Mouse (Mus musculus) liver, embryonic 16.5 days (tissue): ENCODE results near the gene Slc2a3. TPM values are rescaled to one million over a fixed set of nuclear protein-coding genes. Genes with fewer than 3 reads are reported as not detected.
"Not testable (repeated sequence)": the region's sequence is repeated elsewhere in the genome, so short reads cannot be mapped to it uniquely, and the experiment has no call there.

Source experiments
- ATAC-seq: fragments of 200-750 bp; cut with Nextera tagmentation; 2 replicates; pipeline ENCODE4 v1.8.0; 2017; ENCODE audit warnings: low read depth, mild to moderate bottlenecking, moderate number of reproducible peaks, moderate library complexity
- H3K27ac ChIP-seq: fragments of 300-500 bp; sonication (generic); 2 replicates; pipeline ENCODE4 v1.5.1; 2014; ENCODE audit warnings: mild to moderate bottlenecking, low read length
- H3K27me3 ChIP-seq: fragments of 300-500 bp; sonication (generic); 2 replicates; pipeline ENCODE4 v1.6.1; 2014; ENCODE audit warnings: low read depth, low read length, mixed read lengths; ENCODE audit not compliant: control insufficient read depth, insufficient read depth
- H3K36me3 ChIP-seq: fragments of 300-500 bp; sonication (generic); 2 replicates; pipeline ENCODE4 v1.6.1; 2014; ENCODE audit warnings: mild to moderate bottlenecking; ENCODE audit not compliant: control insufficient read depth, insufficient read depth
- H3K4me1 ChIP-seq: fragments of 300-500 bp; sonication (generic); 2 replicates; pipeline ENCODE4 v1.6.1; 2014; ENCODE audit warnings: low read depth, low read length, mixed read lengths; ENCODE audit not compliant: control insufficient read depth
- H3K4me2 ChIP-seq: fragments of 300-500 bp; sonication (generic); 2 replicates; pipeline ENCODE4 v1.6.1; 2014; ENCODE audit warnings: low read depth, low read length, mixed read lengths
- H3K4me3 ChIP-seq: fragments of 300-500 bp; sonication (generic); 2 replicates; pipeline ENCODE4 v1.5.1; 2014; ENCODE audit warnings: low read depth, mild to moderate bottlenecking, low read length
- H3K9ac ChIP-seq: fragments of 300-500 bp; sonication (generic); 2 replicates; pipeline ENCODE4 v1.6.1; 2014; ENCODE audit warnings: low read depth, low read length
- H3K9me3 ChIP-seq: fragments of 300-500 bp; sonication (generic); replicated peaks from 2 replicates; pipeline ENCODE4 v1.6.1; 2016; ENCODE audit warnings: low read length; ENCODE audit not compliant: control insufficient read depth
- WGBS: fragments of 180-500 bp; shearing (Covaris S2); extraction: QIAGEN DNeasy Blood & Tissue Kit; methylation state at CpG from one replicate; pipeline ENCODE4 v1.1.7; 2014; ENCODE audit not compliant: insufficient replicate concordance; 5-methylcytosine and 5-hydroxymethylcytosine counted together
- polyA plus RNA-seq: library from polyadenylated mRNA; unstranded; fragments of >200 nt; fragmentation: Nextera tagmentation; extraction: Ambion mirVana; gene quantifications from 2 replicates; pipeline ENCODE4 v1.2.1, GENCODE M21; 2015

Gene Slc2a3
- polyA plus RNA-seq, 1 experiment from 2014 or later, result 13.0 TPM

- no peaks in the 10 kb centered on the region for H3K9me3 ChIP-seq
- ATAC-seq, result no peak
- no peaks in the 10 kb centered on the region; the same call in none of the 2 replicates for H3K27me3 ChIP-seq
- no peak overlapping the region for H3K4me2 ChIP-seq
- no peak overlapping the region for H3K9ac ChIP-seq
- no peak overlapping the region for H3K4me3 ChIP-seq
- WGBS, result 88% methylated on average over 5 of the region's 5 CpGs
- H3K36me3 ChIP-seq, result no peaks in the 10 kb centered on the region
- peaks cover 21% of the 10 kb centered on the region for H3K4me1 ChIP-seq
- no peak overlapping the region for H3K27ac ChIP-seq
Measured at GRCm38 (mm10) chr6:122768256-122768655, 33.2 kb downstream of the Slc2a3 start.

GRCm38 (mm10) chr6:122767012-122767411 is 34.4 kb downstream of the Slc2a3 start:
- 67% methylated on average over 2 of the region's 3 CpGs for WGBS
- H3K4me3 ChIP-seq, H3K9ac ChIP-seq, H3K27me3 ChIP-seq, H3K36me3 ChIP-seq, H3K9me3 ChIP-seq, ATAC-seq, H3K27ac ChIP-seq, H3K4me2 ChIP-seq: not testable (repeated sequence)
- H3K4me1 ChIP-seq, result peaks cover 32% of the 10 kb centered on the region

GRCm38 (mm10) chr6:122766145-122766968 is 35.1 kb downstream of the Slc2a3 start:
- H3K4me2 ChIP-seq, result no peak overlapping the region
- H3K4me3 ChIP-seq, result no peak overlapping the region
- ATAC-seq, result no peak
- H3K27ac ChIP-seq, result no peak overlapping the region
- WGBS, result 41% methylated on average over 5 of the region's 5 CpGs
- no peaks in the 10 kb centered on the region for H3K36me3 ChIP-seq
- no peaks in the 10 kb centered on the region; the same call in none of the 2 replicates for H3K27me3 ChIP-seq
- H3K9ac ChIP-seq, result no peak overlapping the region
- peaks cover 34% of the 10 kb centered on the region for H3K4me1 ChIP-seq
- no peaks in the 10 kb centered on the region for H3K9me3 ChIP-seq

GRCm38 (mm10) chr6:122765298-122765956 is 36.0 kb downstream of the Slc2a3 start:
- peaks cover 36% of the 10 kb centered on the region for H3K4me1 ChIP-seq
- H3K4me2 ChIP-seq, result peak overlapping the region; percentile 88
- no peaks in the 10 kb centered on the region for H3K9me3 ChIP-seq
- WGBS, result 18% methylated on average over 9 of the region's 9 CpGs
- no peak overlapping the region; the same call in none of the 2 replicates for H3K4me3 ChIP-seq
- peak overlapping the region; percentile 52 for H3K9ac ChIP-seq
- H3K27ac ChIP-seq, result no peak overlapping the region
- ATAC-seq, result no peak
- no peaks in the 10 kb centered on the region for H3K36me3 ChIP-seq
- H3K27me3 ChIP-seq, result no peaks in the 10 kb centered on the region; the same call in none of the 2 replicates

GRCm38 (mm10) chr6:122764446-122765297 is 36.8 kb downstream of the Slc2a3 start:
- ATAC-seq, result peak; percentile 35
- Histone ChIP-seq H3K27me3 (no peaks in the 10 kb centered on the region; the same call in none of the 2 replicates), H3K9me3 (no peaks in the 10 kb centered on the region), H3K4me3 (peak overlapping the region; percentile 60), H3K36me3 (no peaks in the 10 kb centered on the region), H3K4me2 (peak overlapping the region; percentile 88), H3K9ac (peak overlapping the region; percentile 52), H3K27ac (peak overlapping the region; percentile 5; the same call in 1 of the 2 replicates), H3K4me1 (peaks cover 36% of the 10 kb centered on the region)
- WGBS, result under 1% methylated on average over 56 of the region's 56 CpGs

- Histone ChIP-seq H3K36me3 (no peaks in the 10 kb centered on the region), H3K9me3 (no peaks in the 10 kb centered on the region), H3K27me3 (no peaks in the 10 kb centered on the region; the same call in none of the 2 replicates), H3K4me2 (peak overlapping the region; percentile 88), H3K4me1 (peaks cover 36% of the 10 kb centered on the region), H3K9ac (peak overlapping the region; percentile 52; the same call in 1 of the 2 replicates), H3K27ac (peak overlapping the region; percentile 72), H3K4me3 (peak overlapping the region; percentile 60)
- no peak for ATAC-seq
- WGBS, result 27% methylated on average over 17 of the region's 17 CpGs
Measured at GRCm38 (mm10) chr6:122763844-122764445, 37.5 kb downstream of the Slc2a3 start.

- no peaks in the 10 kb centered on the region for H3K36me3 ChIP-seq
- no peak overlapping the region for H3K4me3 ChIP-seq
- H3K4me2 ChIP-seq, result peak overlapping the region; percentile 30
- H3K27ac ChIP-seq, result peak overlapping the region; percentile 72
- H3K4me1 ChIP-seq, result peaks cover 39% of the 10 kb centered on the region
- H3K9ac ChIP-seq, result no peak overlapping the region
- H3K9me3 ChIP-seq, result no peaks in the 10 kb centered on the region
- H3K27me3 ChIP-seq, result no peaks in the 10 kb centered on the region; the same call in none of the 2 replicates
- WGBS, result 22% methylated on average over 11 of the region's 11 CpGs
- peak; percentile 87 for ATAC-seq
Measured at GRCm38 (mm10) chr6:122762952-122763700, 38.3 kb downstream of the Slc2a3 start.

- Histone ChIP-seq H3K27me3 (no peaks in the 10 kb centered on the region; the same call in none of the 2 replicates), H3K36me3 (no peaks in the 10 kb centered on the region), H3K4me1 (peaks cover 39% of the 10 kb centered on the region), H3K4me2 (peak overlapping the region; percentile 30), H3K9me3 (no peaks in the 10 kb centered on the region), H3K27ac (peak overlapping the region; percentile 72), H3K9ac (no peak overlapping the region), H3K4me3 (no peak overlapping the region)
- 75% methylated on average over 3 of the region's 3 CpGs for WGBS
- no peak for ATAC-seq
Measured at GRCm38 (mm10) chr6:122762480-122762879, 39.0 kb downstream of the Slc2a3 start.
